Mouse (Mus musculus): ENCODE results near the gene Tmod3. TPM values are rescaled to one million over a fixed set of nuclear protein-coding genes. Genes with fewer than 3 reads are reported as not detected.
"Not testable (repeated sequence)": the region's sequence is repeated elsewhere in the genome, so short reads cannot be mapped to it uniquely, and the experiment has no call there.

The Tmod3 gene
- polyA plus RNA-seq, 2 experiments, result 9.1 to 23.8 TPM

GRCm38 (mm10) chr9:75504311-75504710, 55.1 kb downstream of the Tmod3 start:
- Histone ChIP-seq H3K4me1 (replicated peaks; ENCODE audit: control insufficient read depth in 2 of 2, insufficient read depth in 2 of 2, low read length in 1 of 2) (no peaks in the 10 kb centered on the region), H3K27me3 (ENCODE audit: control insufficient read depth, insufficient read depth, low read length) (no peaks in the 10 kb centered on the region), H3K36me3 (replicated peaks; ENCODE audit: control insufficient read depth, insufficient read depth, low read depth) (no peaks in the 10 kb centered on the region; the same call in 1 of the 2 replicates), H3K9ac (replicated peaks) (no peak overlapping the region), H3K9me3 (ENCODE audit: control insufficient read depth, low read length) (no peaks in the 10 kb centered on the region), H3K4me2 (ENCODE audit: low read depth) (no peak overlapping the region), H3K4me3 (ENCODE audit: insufficient read depth in 1 of 2, low read depth in 2 of 2, low read length in 2 of 2) (no peak overlapping the region), H3K27ac (no peak overlapping the region)
- 89% methylated on average over 6 of the region's 6 CpGs for WGBS (ENCODE audit: insufficient replicate concordance)
- TF ChIP-seq EP300 (IDR thresholded peaks at IDR 0.05; ENCODE audit: low read depth), result no peak
- TF ChIP-seq CTCF (IDR thresholded peaks at IDR 0.05; ENCODE audit: low read depth), result no peak
- ATAC-seq (ENCODE audit: insufficient read depth), result no peak
- DNase-seq (ENCODE audit: low read depth in 3 of 3, low spot score in 3 of 3), result no peak

GRCm38 (mm10) chr9:75498571-75498970, 60.9 kb downstream of the Tmod3 start:
- WGBS (ENCODE audit: insufficient replicate concordance), result 82% methylated on average over 7 of the region's 7 CpGs

GRCm38 (mm10) chr9:75495945-75496344, 63.5 kb downstream of the Tmod3 start:
- DNase-seq (ENCODE audit: low read depth in 3 of 3, low spot score in 3 of 3), result no peak

More at GRCm38 (mm10) chr9:75498571-75498970, 60.9 kb downstream of the Tmod3 start:
- TF ChIP-seq CTCF (IDR thresholded peaks at IDR 0.05; ENCODE audit: low read depth) (no peak), EP300 (IDR thresholded peaks at IDR 0.05; ENCODE audit: low read depth) (no peak)
- Histone ChIP-seq H3K4me2 (ENCODE audit: low read depth) (no peak overlapping the region), H3K27me3 (ENCODE audit: control insufficient read depth, insufficient read depth, low read length) (no peaks in the 10 kb centered on the region), H3K9ac (replicated peaks) (no peak overlapping the region), H3K4me1 (replicated peaks; ENCODE audit: control insufficient read depth in 2 of 2, insufficient read depth in 2 of 2, low read length in 1 of 2) (no peaks in the 10 kb centered on the region), H3K4me3 (ENCODE audit: insufficient read depth in 1 of 2, low read depth in 2 of 2, low read length in 2 of 2) (no peak overlapping the region), H3K36me3 (replicated peaks; ENCODE audit: control insufficient read depth, insufficient read depth, low read depth) (no peaks in the 10 kb centered on the region; the same call in 1 of the 2 replicates), H3K27ac (no peak overlapping the region), H3K9me3 (ENCODE audit: control insufficient read depth, low read length) (no peaks in the 10 kb centered on the region)
- DNase-seq (ENCODE audit: low read depth in 3 of 3, low spot score in 3 of 3) (no peak), ATAC-seq (ENCODE audit: insufficient read depth) (no peak)

GRCm38 (mm10) chr9:75494407-75495005, 65.0 kb downstream of the Tmod3 start:
- 74% methylated on average over 9 of the region's 9 CpGs for WGBS (ENCODE audit: insufficient replicate concordance)
- Histone ChIP-seq H3K36me3 (replicated peaks; ENCODE audit: control insufficient read depth, insufficient read depth, low read depth) (no peaks in the 10 kb centered on the region; the same call in 1 of the 2 replicates), H3K9me3 (ENCODE audit: control insufficient read depth, low read length) (no peaks in the 10 kb centered on the region), H3K4me2 (ENCODE audit: low read depth) (no peak overlapping the region), H3K27ac (no peak overlapping the region), H3K4me3 (ENCODE audit: insufficient read depth in 1 of 2, low read depth in 2 of 2, low read length in 2 of 2) (no peak overlapping the region), H3K4me1 (replicated peaks; ENCODE audit: control insufficient read depth in 2 of 2, insufficient read depth in 2 of 2, low read length in 1 of 2) (no peaks in the 10 kb centered on the region), H3K27me3 (ENCODE audit: control insufficient read depth, insufficient read depth, low read length) (no peaks in the 10 kb centered on the region), H3K9ac (replicated peaks) (no peak overlapping the region)
- DNase-seq (ENCODE audit: low read depth in 3 of 3, low spot score in 3 of 3) (no peak), ATAC-seq (ENCODE audit: insufficient read depth) (no peak)
- no peak for TF ChIP-seq EP300 (IDR thresholded peaks at IDR 0.05; ENCODE audit: low read depth)

More at GRCm38 (mm10) chr9:75495945-75496344, 63.5 kb downstream of the Tmod3 start:
- 79% methylated on average over 10 of the region's 10 CpGs for WGBS (ENCODE audit: insufficient replicate concordance)
- Histone ChIP-seq H3K36me3 (replicated peaks; ENCODE audit: control insufficient read depth, insufficient read depth, low read depth) (no peaks in the 10 kb centered on the region; the same call in 1 of the 2 replicates), H3K4me2 (ENCODE audit: low read depth) (no peak overlapping the region), H3K4me1 (replicated peaks; ENCODE audit: control insufficient read depth in 2 of 2, insufficient read depth in 2 of 2, low read length in 1 of 2) (no peaks in the 10 kb centered on the region), H3K27ac (no peak overlapping the region), H3K4me3 (ENCODE audit: insufficient read depth in 1 of 2, low read depth in 2 of 2, low read length in 2 of 2) (no peak overlapping the region), H3K27me3 (ENCODE audit: control insufficient read depth, insufficient read depth, low read length) (no peaks in the 10 kb centered on the region), H3K9me3 (ENCODE audit: control insufficient read depth, low read length) (no peaks in the 10 kb centered on the region), H3K9ac (replicated peaks) (no peak overlapping the region)
- ATAC-seq (ENCODE audit: insufficient read depth), result no peak
- TF ChIP-seq EP300 (IDR thresholded peaks at IDR 0.05; ENCODE audit: low read depth) (no peak), CTCF (IDR thresholded peaks at IDR 0.05; ENCODE audit: low read depth) (no peak)

- not testable (repeated sequence) for H3K36me3 ChIP-seq (replicated peaks; ENCODE audit: control insufficient read depth, insufficient read depth, low read depth); H3K4me1 ChIP-seq (replicated peaks; ENCODE audit: control insufficient read depth in 2 of 2, insufficient read depth in 2 of 2, low read length in 1 of 2); H3K27me3 ChIP-seq (ENCODE audit: control insufficient read depth, insufficient read depth, low read length); H3K27ac ChIP-seq; H3K4me2 ChIP-seq (ENCODE audit: low read depth); H3K4me3 ChIP-seq (ENCODE audit: insufficient read depth in 1 of 2, low read depth in 2 of 2, low read length in 2 of 2); H3K9me3 ChIP-seq (ENCODE audit: control insufficient read depth, low read length); DNase-seq (ENCODE audit: low read depth in 3 of 3, low spot score in 3 of 3); H3K9ac ChIP-seq (replicated peaks); ATAC-seq (ENCODE audit: insufficient read depth)
- WGBS (ENCODE audit: insufficient replicate concordance), result 78% methylated on average over 7 of the region's 7 CpGs
Measured at GRCm38 (mm10) chr9:75488255-75488654, 71.2 kb downstream of the Tmod3 start.

Data from liver, embryonic 14.5 days (tissue).